Mouse (Mus musculus): ENCODE data around the gene Pde7b. TPM values are rescaled to one million over a fixed set of nuclear protein-coding genes. Genes with fewer than 3 reads are reported as not detected.

Pde7b gene
- total and polyA plus RNA-seq, 3 experiments = not detected

DNA sequence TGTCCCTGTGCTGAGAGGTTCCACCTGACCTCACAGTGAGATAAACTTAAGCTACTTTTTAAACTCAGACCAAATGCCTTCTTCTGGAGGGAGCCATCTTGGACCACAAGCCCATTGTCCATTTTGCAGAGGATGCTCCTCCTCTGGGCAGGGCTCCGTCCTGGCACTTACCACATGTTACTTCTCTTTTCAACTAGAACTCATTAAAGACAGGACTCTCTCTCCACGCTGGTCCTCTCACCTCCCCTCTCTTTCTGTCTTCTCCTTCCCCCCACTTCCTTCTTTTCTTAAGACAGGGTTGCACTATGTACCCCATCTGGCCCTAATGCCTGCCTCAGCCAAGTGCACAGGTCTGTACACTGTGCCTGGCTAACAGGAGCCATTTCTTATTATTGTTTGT is 217.8 kb downstream of the Pde7b start:
- TF ChIP-seq NELFE (IDR thresholded peaks at IDR 0.05; ENCODE audit: low read depth, low read length) = no peak
- no peak for TF ChIP-seq TBP (conservative IDR thresholded peaks at IDR 0.05; ENCODE audit: low read depth, low read length)
- TF ChIP-seq E2F4 (IDR thresholded peaks at IDR 0.05; ENCODE audit: insufficient replicate concordance, low read depth, low read length) = no peak
- TF ChIP-seq RAD21 (IDR thresholded peaks at IDR 0.05; ENCODE audit: low read depth, low read length) = no peak
- TF ChIP-seq MXI1 (IDR thresholded peaks at IDR 0.05; ENCODE audit: low read depth, low read length) = no peak
- TF ChIP-seq CHD1 (IDR thresholded peaks at IDR 0.05; ENCODE audit: low read depth, low read length) = no peak
- TF ChIP-seq JUND (conservative IDR thresholded peaks at IDR 0.05; ENCODE audit: low read depth, low read length) = no peak
- no peak for TF ChIP-seq POLR2A (IDR thresholded peaks at IDR 0.05; ENCODE audit: low read depth, low read length)
- no peak for TF ChIP-seq ZMIZ1 (IDR thresholded peaks at IDR 0.05; ENCODE audit: low read depth, low read length)
- no peak for TF ChIP-seq MAX (IDR thresholded peaks at IDR 0.05; ENCODE audit: low read length)
- no peak for TF ChIP-seq JUN (IDR thresholded peaks at IDR 0.05; ENCODE audit: insufficient read depth, low read depth, low read length)
- no peak for TF ChIP-seq UBTF (IDR thresholded peaks at IDR 0.05; ENCODE audit: low read depth, low read length)
- TF ChIP-seq ZNF384 (IDR thresholded peaks at IDR 0.05; ENCODE audit: low read depth, low read length) = no peak
- TF ChIP-seq NRF1 (IDR thresholded peaks at IDR 0.05; ENCODE audit: low read depth, low read length) = no peak
- dilution Hi-C loops (cut with MboI; ENCODE audit: extremely low pct_ligation_motif_present, extremely low pct_unique_long_range_greater_than_20kb, low sequenced_read_pairs) (no loop called here), in situ Hi-C loops (cut with MboI; ENCODE audit: low pct_ligation_motif_present, low pct_unique_long_range_greater_than_20kb, low sequenced_read_pairs) (no loop called here)

DNA sequence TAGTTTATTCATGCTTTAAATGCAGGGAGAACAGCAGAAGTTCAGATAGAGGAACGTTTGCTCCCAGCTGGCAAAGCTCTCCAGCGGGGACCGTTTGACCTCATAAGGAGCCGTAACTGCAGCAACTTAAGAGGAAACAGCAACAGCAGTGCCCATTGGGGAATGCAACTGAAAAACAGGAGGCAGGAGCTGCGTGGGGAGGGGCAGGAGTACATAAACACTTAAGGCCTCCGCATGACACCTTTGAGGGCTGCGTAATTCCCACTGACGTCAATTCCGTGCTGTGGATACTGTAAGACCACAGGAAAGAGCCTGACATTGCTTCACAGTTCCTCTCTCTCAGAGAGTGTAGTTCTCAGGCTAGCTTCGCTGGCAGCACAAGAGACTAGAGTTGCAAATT is 219.4 kb downstream of the Pde7b start:
- no peak for DNase-seq (ENCODE audit: extremely low read depth)
- Histone ChIP-seq H3K36me3 (replicated peaks in 1 of 2; ENCODE audit: control insufficient read depth in 1 of 2, insufficient read depth in 1 of 2, low read length in 1 of 2) (no peaks in the 10 kb centered on the region), H3K9me3 (replicated peaks; ENCODE audit: low read length) (no peaks in the 10 kb centered on the region), H3K27ac (ENCODE audit: insufficient read depth, low read depth) (no peak overlapping the region), H3K27me3 (replicated peaks) (no peaks in the 10 kb centered on the region), H3K4me3 (replicated peaks in 1 of 3; ENCODE audit: low read depth in 2 of 3, low read length in 2 of 3, poor library complexity in 1 of 3) (no peak overlapping the region), H3K9ac (ENCODE audit: insufficient read depth, low read depth) (no peak overlapping the region), H3K4me2 (ENCODE audit: insufficient read depth, low read depth, poor library complexity, severe bottlenecking) (no peak overlapping the region), H3K79me2 (replicated peaks; ENCODE audit: control insufficient read depth, extremely low read depth, insufficient read depth, poor library complexity, severe bottlenecking) (no peaks in the 10 kb centered on the region), H3K4me1 (ENCODE audit: control insufficient read depth in 1 of 2, insufficient read depth in 2 of 2) (peaks cover 4 to 7% of the 10 kb centered on the region in 2 experiments; a peak in 1 of 4 replicates)
- dilution Hi-C loops (cut with MboI; ENCODE audit: extremely low pct_ligation_motif_present, extremely low pct_unique_long_range_greater_than_20kb, low sequenced_read_pairs) = no loop called here
- in situ Hi-C loops (cut with MboI; ENCODE audit: low pct_ligation_motif_present, low pct_unique_long_range_greater_than_20kb, low sequenced_read_pairs) = no loop called here
- TF ChIP-seq RAD21 (IDR thresholded peaks at IDR 0.05; ENCODE audit: low read depth, low read length) (no peak), USF2 (conservative IDR thresholded peaks at IDR 0.05; ENCODE audit: low read depth, low read length) (no peak), IRF4 (IDR thresholded peaks at IDR 0.05; ENCODE audit: low read depth, low read length) (no peak), ZC3H11A (IDR thresholded peaks at IDR 0.05; ENCODE audit: low read depth, low read length) (no peak), BHLHE40 (IDR thresholded peaks at IDR 0.05; ENCODE audit: low read depth, low read length) (no peak), ZNF384 (IDR thresholded peaks at IDR 0.05; ENCODE audit: low read depth, low read length) (no peak), CHD2 (IDR thresholded peaks at IDR 0.05; ENCODE audit: low read length) (no peak), KAT2A (IDR thresholded peaks at IDR 0.05; ENCODE audit: insufficient replicate concordance, low read length) (no peak), EP300 (IDR thresholded peaks at IDR 0.05; ENCODE audit: low read length) (no peak), MXI1 (IDR thresholded peaks at IDR 0.05; ENCODE audit: low read depth, low read length) (no peak), MAX (IDR thresholded peaks at IDR 0.05; ENCODE audit: low read length) (no peak), MYC (IDR thresholded peaks at IDR 0.05; ENCODE audit: low read depth, low read length) (no peak), JUN (IDR thresholded peaks at IDR 0.05; ENCODE audit: insufficient read depth, low read depth, low read length) (no peak), NELFE (IDR thresholded peaks at IDR 0.05; ENCODE audit: low read depth, low read length) (no peak), JUND (conservative IDR thresholded peaks at IDR 0.05; ENCODE audit: low read depth, low read length) (no peak), POLR2AphosphoS2 (IDR thresholded peaks at IDR 0.05; ENCODE audit: low read depth, low read length) (no peak), SMC3 (IDR thresholded peaks at IDR 0.05; ENCODE audit: low read depth, low read length) (no peak)

More for the DNA sequence above, 217.8 kb downstream of the Pde7b start:
- Histone ChIP-seq H3K79me2 (replicated peaks; ENCODE audit: control insufficient read depth, extremely low read depth, insufficient read depth, poor library complexity, severe bottlenecking) (no peaks in the 10 kb centered on the region), H3K4me1 (ENCODE audit: control insufficient read depth in 1 of 2, insufficient read depth in 2 of 2) (peaks cover 4 to 7% of the 10 kb centered on the region in 2 experiments; a peak in 1 of 4 replicates), H3K27me3 (replicated peaks) (no peaks in the 10 kb centered on the region), H3K27ac (ENCODE audit: insufficient read depth, low read depth) (no peak overlapping the region), H3K4me2 (ENCODE audit: insufficient read depth, low read depth, poor library complexity, severe bottlenecking) (no peak overlapping the region), H3K9ac (ENCODE audit: insufficient read depth, low read depth) (no peak overlapping the region), H3K36me3 (replicated peaks in 1 of 2; ENCODE audit: control insufficient read depth in 1 of 2, insufficient read depth in 1 of 2, low read length in 1 of 2) (no peaks in the 10 kb centered on the region), H3K9me3 (replicated peaks; ENCODE audit: low read length) (no peaks in the 10 kb centered on the region), H3K4me3 (replicated peaks in 1 of 3; ENCODE audit: low read depth in 2 of 3, low read length in 2 of 3, poor library complexity in 1 of 3) (no peak overlapping the region)
- no peak for DNase-seq (ENCODE audit: extremely low read depth)

All from CH12.LX (cell line).